Mouse (Mus musculus) thymus, postnatal 36 days (tissue): ENCODE results near the gene Sept1.
A peak's percentile ranks its signal among the peaks of the same experiment; 100 is the strongest.

Experiments
- DNase-seq, 2 experiments: peaks; one replicate each; pipeline ENCODE4 v3.0.0; 2022; ENCODE audit warnings: mixed read lengths in 2 of 2

Gene Sept1

DNA sequence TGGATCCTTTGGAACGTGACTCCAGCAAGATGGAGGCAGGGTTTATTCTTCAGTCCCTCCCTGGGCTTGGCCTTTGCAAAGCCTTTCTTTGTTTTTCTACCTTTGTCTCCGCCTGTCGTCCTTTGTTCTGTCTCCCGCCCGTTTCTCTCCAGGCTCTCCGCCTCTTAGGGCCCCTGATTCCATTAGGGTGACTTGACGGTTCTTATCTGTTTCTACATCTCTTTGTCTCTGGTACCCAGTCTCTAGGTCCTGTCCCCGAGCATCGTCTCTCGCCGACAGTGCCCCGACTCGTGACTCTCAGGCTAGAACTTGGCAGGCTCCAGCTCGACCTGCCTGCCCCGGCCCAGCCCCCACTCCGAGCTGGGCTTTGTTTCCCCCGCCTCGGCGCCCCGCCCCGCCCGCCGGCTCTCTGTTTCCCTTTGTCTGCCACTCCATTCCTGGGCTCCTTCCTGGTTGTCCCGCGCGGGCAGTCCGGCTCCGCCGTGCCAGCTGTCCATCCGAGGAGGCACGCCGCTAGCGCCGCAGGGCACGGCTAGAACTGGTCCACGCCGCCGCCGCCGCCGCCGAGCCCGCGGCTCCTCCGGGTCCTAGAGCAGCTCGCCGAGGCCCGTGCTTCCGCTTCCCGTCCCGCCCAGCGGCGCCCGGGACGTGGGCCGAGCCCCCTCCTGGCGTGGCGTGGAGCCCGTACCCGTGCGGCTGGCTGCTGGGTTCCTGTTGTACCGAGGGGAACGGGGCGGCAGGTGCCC is at the start of gene Sept1, which contains the start of gene Zfp553:
Sept1 (minus strand) TSS at position 509 of the 746 bp plus-strand sequence.
Zfp553 (plus strand) TSS at position 440 of the 746 bp plus-strand sequence.
- peak; percentile 87 to 88 for DNase-seq

- DNase-seq = peak; percentile 58 to 63
These were observed 49.3 kb upstream of the Sept1 start for GRCm38 (mm10) chr7:127282190-127282589.

DNA sequence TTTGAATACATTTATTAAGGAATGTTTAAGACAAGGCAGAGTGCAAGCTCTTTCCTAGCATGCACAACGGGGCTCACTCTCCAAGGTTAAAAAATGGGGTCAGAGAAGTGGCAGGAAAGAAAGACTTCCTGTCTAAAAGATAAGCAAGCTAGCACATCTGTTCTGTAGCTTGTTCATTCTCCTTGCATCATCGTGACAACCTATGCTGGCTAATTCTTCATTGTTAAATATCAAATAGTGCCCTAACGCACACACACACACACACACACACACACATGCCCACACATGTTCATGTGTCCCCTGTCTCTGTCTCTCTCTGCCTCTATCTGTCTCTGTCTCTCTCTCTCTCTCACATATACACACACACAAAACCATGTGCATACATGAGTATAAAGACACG is 48.2 kb upstream of the Sept1 start:
- peak; percentile 33 to 46 for DNase-seq

- DNase-seq = peak; percentile 43 to 59
These were observed 47.2 kb upstream of the Sept1 start for GRCm38 (mm10) chr7:127280092-127280491.

DNA sequence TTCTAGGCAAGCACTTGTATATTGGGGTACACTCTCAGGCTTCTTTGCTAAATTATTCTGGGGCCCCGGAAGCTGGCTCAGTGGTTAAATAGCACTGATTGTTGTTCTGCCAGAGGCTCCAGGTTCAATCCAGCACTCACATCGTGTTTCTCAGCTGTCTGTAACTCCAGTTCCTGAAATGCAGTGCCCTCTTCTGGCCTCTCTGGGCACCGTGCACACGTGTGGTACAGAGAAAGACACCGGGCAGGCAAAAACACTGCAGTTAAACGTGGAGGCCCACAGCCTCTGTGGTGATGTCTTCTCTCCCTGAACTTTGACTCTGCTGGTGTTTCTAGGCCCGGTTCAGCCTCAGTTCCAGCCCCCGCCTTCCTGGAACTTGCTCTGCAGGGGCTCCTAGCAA is 45.4 kb upstream of the Sept1 start:
- DNase-seq = peak; percentile 78 to 82

DNA sequence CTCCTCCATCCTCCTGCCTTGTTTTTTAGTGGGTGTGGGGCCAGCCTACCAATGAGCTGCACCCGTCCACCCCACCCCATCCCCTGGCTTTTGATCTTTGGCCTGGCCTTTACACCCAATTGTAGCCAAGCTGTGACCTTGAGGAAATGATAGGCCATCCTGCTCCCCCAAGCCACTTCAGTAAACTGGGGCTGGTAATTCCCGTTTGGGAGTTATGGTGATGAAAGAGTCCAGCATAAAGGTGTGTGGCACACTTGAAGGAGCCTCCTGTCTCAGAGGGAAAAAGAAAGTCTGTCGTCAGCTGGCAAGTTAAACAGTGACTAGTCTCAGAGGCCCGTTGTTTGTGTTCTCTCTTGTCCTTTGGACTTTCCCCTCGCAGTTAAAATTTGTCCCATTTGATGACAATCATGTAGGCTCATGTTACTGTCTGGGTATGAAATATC is 43.6 kb upstream of the Sept1 start:
- no peak for DNase-seq

GRCm38 (mm10) chr7:127273925-127274789 is 41.2 kb upstream of the Sept1 start, which contains the start of gene Sephs2:
TSS of gene Sephs2 (minus strand) at chr7:127274055.
- peak; percentile 91 to 95 for DNase-seq

DNA sequence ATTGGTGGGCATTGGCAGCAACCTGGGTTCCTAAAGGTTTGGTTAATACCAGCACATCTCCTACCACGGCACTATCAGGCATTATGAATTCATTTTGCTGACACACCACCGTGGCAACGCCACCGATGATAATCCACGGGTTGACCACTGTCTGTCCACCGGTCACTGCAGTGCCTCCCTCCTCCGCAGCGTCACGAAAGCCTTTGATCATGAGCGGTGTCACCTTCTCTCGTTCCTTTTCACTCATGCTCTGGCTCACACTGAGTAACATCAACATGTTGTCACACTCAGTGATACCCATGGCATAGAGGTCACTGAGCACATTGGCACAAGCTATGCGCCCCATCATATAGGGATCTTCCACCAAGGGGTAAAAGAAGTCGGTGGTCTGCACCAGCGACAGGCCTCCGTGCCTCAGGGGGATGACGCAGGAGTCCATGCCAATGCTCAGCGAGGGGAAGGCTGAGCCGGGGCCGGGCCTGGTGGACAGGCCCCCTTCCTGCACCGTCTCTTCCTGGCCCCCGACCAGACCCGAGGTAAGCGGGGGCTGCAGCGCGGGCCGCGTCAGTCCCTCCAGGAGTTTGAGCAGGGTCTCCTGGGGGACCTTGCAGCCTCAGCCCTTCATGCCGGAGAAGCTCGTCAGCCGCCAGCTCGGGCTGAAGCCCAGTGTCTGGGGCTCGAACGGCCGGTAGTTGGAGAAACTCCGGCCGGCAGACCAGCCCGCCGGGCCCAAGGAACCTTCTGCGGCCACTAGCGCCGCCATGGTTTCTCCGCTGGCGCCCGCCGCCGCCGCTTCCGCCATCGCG is 40.4 kb upstream of the Sept1 start:
- DNase-seq = peak in 1 of 2 experiments; percentile 63

DNA sequence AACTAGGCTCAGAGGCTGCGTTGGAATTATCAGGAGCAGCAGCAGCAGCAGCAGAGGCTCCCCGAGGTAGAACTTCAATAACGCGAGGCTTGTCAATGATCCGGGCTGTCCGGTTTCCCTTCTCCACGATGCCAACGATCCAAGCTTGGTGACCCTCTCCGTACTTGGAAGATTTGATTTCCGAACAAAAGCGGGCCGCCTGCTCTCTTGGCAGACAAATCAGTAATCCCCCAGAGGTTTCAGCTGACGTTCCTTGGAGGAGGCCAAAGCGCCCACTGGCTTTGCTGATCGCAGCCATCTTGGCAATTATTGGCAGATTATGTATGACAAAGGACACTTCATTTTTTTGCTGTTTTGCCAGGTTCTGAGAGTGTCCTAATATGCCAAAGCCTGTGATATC is 39.6 kb upstream of the Sept1 start:
- DNase-seq = no peak

- DNase-seq = no peak
These were observed 38.2 kb upstream of the Sept1 start for GRCm38 (mm10) chr7:127271093-127271492.

DNA sequence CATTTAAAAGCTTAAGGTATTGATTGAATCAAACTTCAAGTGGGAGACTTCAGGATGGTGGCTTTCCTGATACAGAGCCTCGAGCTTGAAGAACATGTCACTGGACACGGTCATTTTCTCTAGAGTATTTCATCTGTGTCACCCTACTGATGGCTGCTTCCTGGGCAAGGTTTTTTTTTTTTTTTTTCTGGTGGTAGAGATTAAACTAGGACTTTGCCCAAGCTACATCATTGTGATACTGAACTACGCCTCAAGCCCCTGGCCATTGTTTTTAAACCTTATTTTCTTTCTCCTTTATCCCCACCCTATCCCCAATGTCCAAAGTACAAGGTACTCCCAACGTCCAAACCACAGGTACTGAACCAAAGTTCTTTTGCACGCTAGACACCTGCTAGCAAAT is 37.7 kb upstream of the Sept1 start:
- DNase-seq = no peak

- DNase-seq = no peak
These were observed 37.3 kb upstream of the Sept1 start for GRCm38 (mm10) chr7:127270256-127270655.

DNA sequence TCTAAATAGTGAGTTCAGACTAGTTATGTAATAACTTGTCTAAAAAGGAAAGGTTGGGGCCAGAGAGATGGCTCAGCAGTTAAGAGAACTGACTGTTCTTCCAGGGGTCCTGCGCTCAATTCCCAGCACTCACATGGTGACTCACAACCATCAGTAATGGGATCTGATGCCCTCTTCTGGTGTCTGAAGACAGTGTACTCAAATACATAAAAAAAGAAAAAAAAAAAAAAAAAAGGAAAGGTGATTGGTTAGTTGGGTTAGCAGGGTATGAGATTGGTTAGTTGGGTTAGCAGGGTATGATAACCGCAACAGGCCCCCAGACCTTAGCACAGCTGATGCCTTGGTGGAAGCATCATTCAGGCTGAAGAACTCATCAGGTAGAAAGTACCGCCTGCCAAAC is 30.6 kb upstream of the Sept1 start:
- DNase-seq = no peak

DNA sequence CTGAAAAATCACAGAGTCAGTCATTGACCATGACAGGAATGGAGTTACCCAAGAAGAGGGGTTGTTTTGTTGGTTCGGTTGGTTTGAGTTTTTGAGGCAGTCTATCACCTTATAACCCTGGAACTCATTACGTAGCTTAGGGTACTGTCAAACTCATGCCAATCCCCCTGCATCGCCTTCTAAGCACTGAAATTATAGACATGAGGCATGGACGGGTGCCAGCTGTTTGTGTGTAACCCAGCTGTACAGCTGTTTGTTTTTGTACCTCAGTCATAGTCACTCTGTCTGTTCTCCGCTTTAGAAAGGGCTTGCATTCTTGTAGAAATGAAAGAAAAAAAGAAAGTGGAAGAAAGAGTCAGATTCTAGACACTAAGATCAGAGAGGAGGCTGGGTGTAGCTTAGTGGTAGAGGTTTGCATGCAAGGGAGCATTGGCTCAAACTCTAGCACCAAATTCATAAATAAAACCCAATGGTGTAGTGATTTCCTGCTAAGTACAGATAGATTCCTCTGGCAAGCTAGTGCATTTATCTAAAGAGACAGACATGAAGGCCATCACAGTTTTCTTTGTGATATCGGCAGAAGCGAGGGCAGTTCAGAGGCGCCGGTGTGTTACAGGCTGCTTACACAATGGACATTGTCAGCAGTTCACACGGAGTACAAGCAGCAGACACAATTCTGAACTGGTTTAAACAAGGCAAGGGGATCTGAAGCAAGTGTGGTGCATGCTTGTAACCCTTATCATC is 29.5 kb upstream of the Sept1 start:
- no peak for DNase-seq

DNA sequence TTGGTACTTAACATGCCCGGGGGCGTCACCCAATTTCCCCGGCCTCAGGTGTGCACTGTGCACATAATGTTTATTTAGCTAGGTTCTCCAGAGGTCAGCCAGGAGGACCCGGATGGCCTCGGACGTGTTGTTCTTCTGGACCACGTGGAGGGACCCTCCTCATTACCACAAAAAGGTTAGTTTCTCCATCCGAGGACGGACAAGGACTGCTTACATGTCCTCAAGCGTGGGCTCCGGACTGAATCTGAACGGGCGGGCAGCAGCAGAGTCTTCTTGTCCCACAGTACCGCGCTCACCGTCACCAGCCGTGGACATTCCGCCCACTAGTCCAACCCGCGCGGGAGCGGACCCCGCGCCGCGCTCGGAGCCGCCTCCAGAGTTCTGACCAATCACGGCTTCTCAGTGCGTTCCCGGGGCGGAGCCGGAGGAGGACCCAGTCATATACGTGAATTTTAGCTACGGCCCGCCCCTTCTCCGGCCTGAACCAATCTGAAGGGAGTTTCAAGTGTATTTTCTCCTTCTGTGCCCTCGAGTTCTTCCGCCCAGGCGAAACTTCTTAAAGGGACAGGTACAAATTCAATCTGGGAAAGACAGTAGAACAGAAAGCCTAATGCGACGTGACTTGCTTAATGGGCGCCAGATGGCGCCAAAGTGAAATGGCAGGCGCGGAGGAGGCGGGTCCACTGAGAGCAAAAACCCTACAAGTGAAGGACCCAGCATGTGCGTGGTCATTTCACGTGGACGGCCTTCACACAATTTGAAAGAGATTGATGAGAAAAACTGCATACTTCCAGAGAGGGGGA is 27.6 kb upstream of the Sept1 start, which contains the start of gene Dctpp1:
Dctpp1 (minus strand) TSS at position 401 of the 803 bp plus-strand sequence.
- DNase-seq = peak; percentile 96 to 98

DNA sequence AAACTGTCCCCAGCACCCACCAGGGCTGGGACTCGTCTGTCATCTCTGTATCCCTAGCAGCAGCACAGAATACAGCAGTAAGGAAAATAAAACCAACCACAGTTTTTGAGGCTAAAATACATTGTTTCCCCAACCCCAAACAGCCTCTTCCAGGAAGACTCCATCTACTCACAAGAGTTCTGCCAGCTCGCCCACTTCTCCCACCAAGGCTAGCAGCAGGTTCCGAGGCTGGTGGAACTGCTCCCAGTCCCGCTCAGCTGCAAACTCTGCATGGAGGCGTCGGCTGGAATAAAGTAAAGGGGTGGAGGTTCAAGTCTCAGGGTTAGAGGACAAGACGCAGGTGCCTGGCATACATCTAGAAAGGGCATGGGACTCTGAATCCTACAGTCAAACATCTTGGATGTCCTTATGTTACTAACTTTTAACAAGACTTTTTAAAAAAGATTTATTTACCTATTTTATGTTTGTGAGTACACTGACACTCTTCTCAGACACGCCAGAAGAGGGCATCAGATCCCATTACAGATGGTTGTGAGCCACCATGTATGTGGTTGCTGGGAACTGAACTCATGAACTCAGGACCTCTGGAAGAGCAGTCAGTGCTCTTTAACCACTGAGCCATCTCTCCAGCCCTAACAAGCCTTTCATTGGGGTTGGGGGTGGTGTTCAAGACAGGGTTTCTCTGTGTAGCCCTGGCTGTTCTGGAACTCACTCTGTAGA is 26.4 kb upstream of the Sept1 start:
- no peak for DNase-seq

DNA sequence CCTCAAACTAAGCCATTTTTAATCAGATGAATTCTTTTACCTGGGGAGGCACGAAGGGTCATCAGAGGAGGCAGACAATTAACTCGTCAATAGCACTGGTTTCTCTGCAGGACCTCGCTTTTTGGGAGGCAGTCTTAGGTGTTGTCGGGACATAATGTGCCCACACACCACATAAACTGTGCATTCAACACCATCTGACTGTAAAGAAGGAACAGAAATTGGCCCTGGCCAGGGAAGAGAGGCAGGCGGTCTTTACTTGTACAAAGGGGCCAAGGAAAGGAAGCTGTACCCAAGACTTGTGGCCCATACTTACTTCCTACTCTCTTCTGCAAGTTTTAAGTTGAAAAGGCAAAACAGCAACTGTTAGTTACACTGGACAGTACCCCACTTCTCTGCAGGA is 23.6 kb upstream of the Sept1 start:
- no peak for DNase-seq

DNA sequence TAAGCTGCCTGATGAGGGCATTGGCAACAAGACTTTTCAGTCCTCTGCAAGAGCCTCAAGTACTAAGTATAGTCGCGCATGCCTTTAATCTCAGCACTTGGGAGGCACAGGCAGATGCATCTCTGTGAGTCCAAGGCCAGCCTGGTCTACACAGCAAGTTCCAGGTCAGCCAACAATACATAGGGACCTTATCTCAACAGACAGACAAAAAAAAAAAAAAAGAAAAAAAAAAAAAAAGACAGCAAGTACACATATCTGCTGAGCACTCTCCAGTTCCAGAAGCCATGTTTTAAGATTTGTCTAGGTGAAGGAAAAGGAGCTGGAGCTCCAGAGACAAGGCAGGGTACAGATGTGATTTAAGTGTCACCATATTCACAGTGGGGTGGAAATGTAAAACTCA is 23.0 kb upstream of the Sept1 start:
- DNase-seq = no peak

GRCm38 (mm10) chr7:127255008-127255407 is 22.1 kb upstream of the Sept1 start:
- DNase-seq = no peak
